Mouse (Mus musculus) heart, postnatal 25 days (tissue): Measurements from ENCODE around the gene Onecut3. TPM values are rescaled to one million over a fixed set of nuclear protein-coding genes. Genes with fewer than 3 reads are reported as not detected.

Experiments used
- DNase-seq: peaks from one replicate; pipeline ENCODE4 v3.0.0; 2022; ENCODE audit warnings: low spot score
- intact Hi-C: fragments of 180-260 bp; cut with DNase I; formaldehyde crosslinking; loops from one replicate; pipeline ENCODE4 v1.15.1; 2025
- total RNA-seq, 2 experiments: library from RNA; stranded (reverse); gene quantifications; 2 replicates each; pipeline ENCODE4 v1.2.3; 2021

Gene Onecut3
- total RNA-seq, 2 experiments from 2014 or later: 0.05 TPM; not detected in 1

- intact Hi-C loops: loop anchor here (5.0 kb wide), 1 partner anchor 100 kb away; no protein-coding TSS in a partner anchor
- DNase-seq: no peak
Measured at GRCm38 (mm10) chr10:80547539-80547938, 52.9 kb downstream of the Onecut3 start.

DNA sequence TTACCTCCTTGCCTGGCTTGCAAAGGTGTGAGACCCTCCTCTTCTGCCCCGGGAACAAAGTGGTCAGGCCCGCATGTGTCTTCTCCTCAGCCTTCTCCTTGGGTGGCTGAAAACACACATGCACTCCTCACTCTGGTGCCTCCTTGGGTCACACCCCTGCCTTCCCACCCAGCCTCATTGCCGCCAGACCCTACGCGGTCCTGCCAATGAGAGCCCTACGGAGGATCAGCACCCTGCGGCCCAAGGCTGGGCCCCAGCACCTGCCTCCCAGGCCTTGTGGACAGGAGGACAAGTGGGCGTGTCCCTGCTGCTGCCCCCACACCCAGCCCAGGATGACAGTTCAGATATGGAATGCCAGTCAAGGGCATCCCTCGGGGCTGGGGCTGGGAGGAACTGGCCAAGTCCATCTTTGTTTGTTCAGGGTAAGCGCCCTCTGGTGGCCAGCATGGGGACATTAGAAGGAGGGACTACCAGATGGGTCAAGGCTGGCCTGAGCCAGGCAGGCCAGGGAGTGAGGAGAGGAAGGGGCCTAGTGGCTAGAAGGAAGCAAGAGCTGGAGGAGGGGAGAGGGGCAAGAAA lies 53.9 kb downstream of the Onecut3 start:
- intact Hi-C loops: loop anchor here (5.0 kb wide), 1 partner anchor 101 kb away; no protein-coding TSS in a partner anchor
- DNase-seq: no peak

- DNase-seq: no peak
- intact Hi-C loops: loop anchor here (5.0 kb wide), 1 partner anchor 102 kb away; no protein-coding TSS in a partner anchor
Measured at GRCm38 (mm10) chr10:80549279-80549678, 54.6 kb downstream of the Onecut3 start.

GRCm38 (mm10) chr10:80552364-80552763 lies 57.7 kb downstream of the Onecut3 start:
- no peak for DNase-seq
- intact Hi-C loops: no loop called here

DNA sequence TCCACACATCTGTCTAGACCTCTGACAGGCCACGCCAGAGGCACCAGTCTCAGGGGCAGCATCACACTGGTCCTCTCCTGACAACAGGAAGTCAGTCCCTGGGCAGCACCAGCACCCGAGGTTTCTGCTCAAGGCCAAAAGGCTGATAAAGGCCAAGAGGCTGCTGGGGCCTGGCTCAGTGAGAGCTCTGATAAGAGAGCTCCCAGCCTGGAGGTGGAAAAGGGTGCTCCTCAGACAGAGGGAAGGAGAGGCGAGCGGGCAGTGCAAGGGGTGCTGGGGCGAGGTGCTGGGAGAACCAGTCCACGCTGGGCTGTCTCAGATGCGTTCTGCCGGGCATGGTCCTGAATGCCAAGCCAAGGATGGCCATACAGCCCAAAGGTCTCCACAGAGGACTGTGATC lies 58.9 kb downstream of the Onecut3 start:
- no peak for DNase-seq

GRCm38 (mm10) chr10:80553997-80554396 lies 59.4 kb downstream of the Onecut3 start:
- no peak for DNase-seq
- intact Hi-C loops: no loop called here

More for the DNA sequence above, 58.9 kb downstream of the Onecut3 start:
- intact Hi-C loops: no loop called here

DNA sequence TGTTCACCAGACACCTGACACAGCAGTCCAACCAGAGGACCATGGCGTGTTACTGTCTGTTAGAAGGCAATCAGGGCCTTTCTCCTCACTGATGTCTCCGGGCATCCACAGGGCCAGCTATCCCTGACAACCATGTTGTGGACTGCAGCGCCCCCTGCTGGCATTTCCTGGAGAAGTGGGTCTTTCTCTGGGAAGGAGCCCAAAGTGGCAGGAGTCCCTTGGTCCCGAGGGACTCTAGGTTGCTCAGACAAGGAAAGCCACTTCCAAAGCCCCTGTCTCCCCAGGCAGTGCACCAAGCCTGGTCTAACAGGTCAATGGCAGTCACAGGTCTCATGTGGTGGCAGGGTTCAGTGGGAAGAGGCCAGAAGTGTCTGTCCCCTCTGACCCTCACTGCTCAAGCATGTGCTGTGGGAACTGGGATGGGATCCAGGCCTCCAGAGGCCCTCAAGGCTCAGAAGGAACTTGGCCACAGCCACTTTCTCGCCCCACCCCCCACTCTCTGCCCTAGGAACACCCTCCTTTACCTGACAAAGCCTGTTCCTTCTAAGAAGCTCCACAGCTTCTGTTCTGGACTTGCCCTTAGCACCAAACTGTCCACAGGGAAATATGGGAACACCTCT lies 62.8 kb downstream of the Onecut3 start:
- intact Hi-C loops: no loop called here
- DNase-seq: no peak

DNA sequence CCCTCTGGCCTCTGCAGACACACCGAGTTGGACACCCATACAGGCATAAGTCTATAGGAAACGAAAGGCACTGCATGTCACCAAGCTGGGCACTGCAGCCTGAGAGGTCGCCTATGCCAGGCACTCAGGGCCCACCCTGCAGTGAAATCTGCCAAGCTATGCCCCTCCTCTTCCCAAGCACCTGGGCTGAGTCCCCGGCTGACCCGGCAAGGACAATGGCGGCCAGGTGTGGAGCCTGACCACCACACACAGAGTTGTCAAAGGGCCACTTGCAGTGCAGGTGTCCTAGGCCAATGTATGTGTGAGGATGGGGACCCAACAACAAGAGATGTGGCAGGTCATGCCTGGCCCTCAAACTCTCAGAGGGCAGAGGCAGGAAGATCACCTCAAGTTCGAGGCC lies 64.8 kb downstream of the Onecut3 start:
- intact Hi-C loops: no loop called here
- no peak for DNase-seq

- no peak for DNase-seq
- intact Hi-C loops: no loop called here
Measured at GRCm38 (mm10) chr10:80560621-80561020, 66.0 kb downstream of the Onecut3 start.

DNA sequence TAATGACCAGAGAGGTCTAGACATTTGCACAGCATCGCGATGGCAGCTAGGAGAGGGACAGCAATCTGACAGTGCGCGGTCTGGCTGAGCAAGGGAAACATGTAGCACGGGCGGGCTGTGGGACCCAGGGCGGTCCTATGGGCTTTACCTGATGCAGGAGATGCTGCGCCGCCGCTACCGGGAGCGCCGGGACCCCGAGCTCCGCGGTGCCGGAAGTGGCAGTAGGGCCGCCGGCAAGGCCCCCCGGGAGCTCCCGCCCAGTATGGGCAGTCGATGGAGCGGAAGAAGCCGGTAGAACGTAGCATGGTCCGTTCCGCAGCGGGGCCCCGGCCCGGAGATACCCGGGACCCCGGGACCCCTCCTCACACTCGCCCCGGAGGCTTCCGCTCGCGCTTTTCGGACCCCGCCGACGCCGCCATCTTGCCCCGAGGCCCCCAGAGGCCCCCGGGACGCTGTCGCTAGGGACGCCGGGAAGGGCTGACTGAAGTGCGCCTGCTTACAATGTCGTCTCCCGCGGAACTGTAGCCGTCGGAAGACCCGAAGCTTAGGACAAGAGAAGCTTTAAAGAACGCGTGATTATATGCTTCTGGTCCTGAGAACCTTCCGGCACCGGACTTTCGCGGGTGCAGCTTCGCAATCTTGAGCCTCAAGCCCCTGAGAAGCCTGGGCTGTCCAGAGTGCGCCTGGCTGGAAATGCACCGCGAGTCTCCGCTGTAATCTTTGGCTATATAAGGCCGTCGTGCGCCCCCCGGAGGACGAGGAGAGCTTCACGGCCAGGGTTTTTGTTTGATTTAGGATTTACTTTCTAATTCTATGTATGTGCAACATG lies 66.7 kb downstream of the Onecut3 start, which contains the start of gene Rexo1:
Gene Rexo1, minus strand, starts transcription at position 445 of the 829 bp plus-strand sequence.
- intact Hi-C loops: no loop called here
- peak; percentile 84 for DNase-seq

DNA sequence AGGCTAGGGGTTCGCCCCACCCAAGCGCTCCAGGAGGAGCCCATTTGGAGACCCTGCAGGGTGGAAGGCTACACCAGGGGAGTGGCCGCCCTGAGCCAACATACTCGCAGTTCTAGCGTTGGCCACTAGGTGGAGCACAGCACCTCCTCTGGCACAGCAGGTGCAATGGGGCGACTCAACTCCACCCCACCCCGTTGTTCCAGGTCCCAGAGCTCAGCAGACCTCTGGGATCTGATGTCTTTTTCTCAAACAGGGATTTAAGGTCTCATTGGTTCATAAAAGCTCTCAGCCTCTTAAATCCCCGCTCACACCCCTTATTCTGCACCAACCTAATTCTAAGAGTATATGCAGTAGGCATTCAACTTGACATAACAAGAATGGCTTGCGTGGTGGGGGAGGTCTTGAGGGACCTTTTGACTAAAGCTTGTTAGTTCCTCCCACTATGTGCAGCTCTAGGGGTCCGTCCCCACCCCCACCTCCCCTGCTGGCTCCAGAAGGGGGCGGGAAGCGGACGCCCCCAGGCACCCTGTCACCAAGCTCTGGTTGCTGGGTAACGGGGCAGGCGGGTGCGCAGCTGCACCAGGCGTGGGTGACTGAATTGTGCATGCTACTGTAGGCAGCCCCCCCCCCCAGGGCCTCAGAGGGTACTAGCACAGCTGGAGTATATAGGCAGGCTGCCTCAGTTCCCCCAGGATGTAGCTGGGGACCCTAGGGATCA lies 71.9 kb downstream of the Onecut3 start:
- intact Hi-C loops: loop anchor here (1.0 kb wide), 1 partner anchor 122 kb away; no protein-coding TSS in a partner anchor

More for the DNA sequence above, 71.9 kb downstream of the Onecut3 start:
- peak; percentile 42 for DNase-seq

Other genes starting within 250 kb of the Onecut3 start
- gene Ndufs7, start 245.7 kb upstream of the Onecut3 start, total RNA-seq: 100 to 1,000 TPM; 957 to 967 TPM
- 1 to 10 TPM; 9.0 to 9.3 TPM for gene Gamt, start 233.8 kb upstream of the Onecut3 start, total RNA-seq
- gene Dazap1, start 233.3 kb upstream of the Onecut3 start, total RNA-seq: 10 to 100 TPM; 55.0 to 69.6 TPM
- gene Rps15, start 202.4 kb upstream of the Onecut3 start, total RNA-seq: 100 to 1,000 TPM; 703 to 732 TPM
- gene Apc2, start 198.9 kb upstream of the Onecut3 start, total RNA-seq: 1 to 10 TPM; 3.4 to 4.0 TPM
- gene 2310011J03Rik, start 174.3 kb upstream of the Onecut3 start, total RNA-seq: 10 to 100 TPM; 11.4 to 13.8 TPM
- gene Pcsk4, start 165.3 kb upstream of the Onecut3 start, total RNA-seq: 1 to 10 TPM; 1.3 to 1.6 TPM
- gene Reep6, start 164.9 kb upstream of the Onecut3 start, total RNA-seq: 1 to 10 TPM; 1.9 to 2.1 TPM
- 10 to 100 TPM; 68.4 to 71.7 TPM for gene Adamtsl5, start 146.4 kb upstream of the Onecut3 start, total RNA-seq
- gene Plk5, start 138.4 kb upstream of the Onecut3 start, total RNA-seq: under 1 TPM; 0.18 to 0.36 TPM
- gene Mex3d, start 107.2 kb upstream of the Onecut3 start, total RNA-seq: 1 to 10 TPM; 7.5 to 8.8 TPM
- 10 to 100 TPM; 85.2 to 88.9 TPM for gene Mbd3, start 95.3 kb upstream of the Onecut3 start, total RNA-seq
- 1,000 to 10,000 TPM; 1,983 to 2,045 TPM for gene Uqcr11, start 88.0 kb upstream of the Onecut3 start, total RNA-seq
- gene Tcf3, start 61.2 kb upstream of the Onecut3 start, total RNA-seq: 10 to 100 TPM; 20.3 to 20.9 TPM
- gene Atp8b3, start 44.3 kb downstream of the Onecut3 start, total RNA-seq: not detected
- 10 to 100 TPM; 11.1 to 12.2 TPM for gene Rexo1, start 66.7 kb downstream of the Onecut3 start, total RNA-seq
- 1 to 10 TPM; 3.0 to 4.5 TPM for gene Klf16, start 82.5 kb downstream of the Onecut3 start, total RNA-seq
- 10 to 100 TPM; 50.1 to 51.1 TPM for gene Abhd17a, start 95.5 kb downstream of the Onecut3 start, total RNA-seq
- 10 to 100 TPM; 21.0 to 21.7 TPM for gene Scamp4, start 108.0 kb downstream of the Onecut3 start, total RNA-seq
- gene Adat3, start 108.0 kb downstream of the Onecut3 start, total RNA-seq: 1 to 10 TPM in 1 of 2 experiments, under 1 TPM in 1; 0.84 to 1.2 TPM
- under 1 TPM; 0.52 to 0.59 TPM for gene Gm49322, start 111.2 kb downstream of the Onecut3 start, total RNA-seq
- 100 to 1,000 TPM; 116 TPM for gene Csnk1g2, start 128.0 kb downstream of the Onecut3 start, total RNA-seq
- 10 to 100 TPM; 41.5 to 45.8 TPM for gene Btbd2, start 162.2 kb downstream of the Onecut3 start, total RNA-seq
- gene Mknk2, start 183.3 kb downstream of the Onecut3 start, total RNA-seq: 100 to 1,000 TPM; 158 to 181 TPM
- gene Mob3a, start 207.1 kb downstream of the Onecut3 start, total RNA-seq: 1 to 10 TPM; 8.2 to 8.9 TPM
- 1 to 10 TPM; 2.6 to 3.4 TPM for gene Izumo4, start 207.3 kb downstream of the Onecut3 start, total RNA-seq
- gene Ap3d1, start 247.4 kb downstream of the Onecut3 start, total RNA-seq: 10 to 100 TPM; 39.8 to 44.2 TPM